Mouse (Mus musculus) neural tube, embryonic 11.5 days (tissue): ENCODE results near the gene Bspry. TPM values are rescaled to one million over a fixed set of nuclear protein-coding genes. Genes with fewer than 3 reads are reported as not detected.

Experiments
- ATAC-seq: fragments of 200-750 bp; cut with Nextera tagmentation; 2 replicates; pipeline ENCODE4 v1.8.0; 2017; ENCODE audit warnings: moderate number of reproducible peaks, mild to moderate bottlenecking, moderate TSS enrichment, moderate library complexity; ENCODE audit not compliant: insufficient read depth, low FRiP score, low TSS enrichment
- DNase-seq: peaks from one replicate; pipeline ENCODE4 v3.0.0-alpha.2; 2015; ENCODE audit warnings: low spot score
- H3K27ac ChIP-seq: fragments of 300-500 bp; sonication (generic); 2 replicates; pipeline ENCODE4 v1.5.1; 2014; ENCODE audit warnings: low read depth, mild to moderate bottlenecking, low read length
- H3K27me3 ChIP-seq: fragments of 300-500 bp; sonication (generic); 2 replicates; pipeline ENCODE4 v1.6.1; 2014; ENCODE audit warnings: mild to moderate bottlenecking, low read length, mixed read lengths; ENCODE audit not compliant: control insufficient read depth, insufficient read depth
- H3K36me3 ChIP-seq: fragments of 300-500 bp; sonication (generic); 2 replicates; pipeline ENCODE4 v1.6.1; 2014; ENCODE audit warnings: mild to moderate bottlenecking, low read length, moderate library complexity, mixed read lengths; ENCODE audit not compliant: control insufficient read depth, insufficient read depth
- H3K4me1 ChIP-seq: fragments of 300-500 bp; sonication (generic); 2 replicates; pipeline ENCODE4 v1.6.1; 2014; ENCODE audit warnings: low read length, mixed read lengths; ENCODE audit not compliant: control insufficient read depth, insufficient read depth
- H3K4me2 ChIP-seq: fragments of 300-500 bp; sonication (generic); 2 replicates; pipeline ENCODE4 v1.6.1; 2014; ENCODE audit warnings: low read depth, mild to moderate bottlenecking, moderate library complexity
- H3K4me3 ChIP-seq: fragments of 300-500 bp; sonication (generic); 2 replicates; pipeline ENCODE4 v1.5.1; 2014; ENCODE audit warnings: low read depth, low read length
- H3K9ac ChIP-seq: fragments of 300-500 bp; sonication (generic); 2 replicates; pipeline ENCODE4 v1.6.1; 2014; ENCODE audit warnings: mild to moderate bottlenecking, low read length
- H3K9me3 ChIP-seq: fragments of 300-500 bp; sonication (generic); 2 replicates; pipeline ENCODE4 v1.6.1; 2016; ENCODE audit warnings: low read length; ENCODE audit not compliant: control insufficient read depth
- WGBS: fragments of 180-500 bp; shearing (Covaris S2); extraction: QIAGEN DNeasy Blood & Tissue Kit; methylation state at CpG from one replicate; pipeline ENCODE4 v1.1.7; 2014; 5-methylcytosine and 5-hydroxymethylcytosine counted together
- polyA plus RNA-seq: library from polyadenylated mRNA; unstranded; fragments of >200 nt; fragmentation: Nextera tagmentation; extraction: Ambion mirVana; gene quantifications from 2 replicates; pipeline ENCODE4 v1.2.1, GENCODE M21; 2014

Gene Bspry
- polyA plus RNA-seq, 1 experiment from 2014 or later: 0.82 TPM

GRCm38 (mm10) chr4:62487172-62487571, 7.3 kb downstream of the Bspry start:
- Histone ChIP-seq H3K4me3 (no peak overlapping the region), H3K9ac (no peak overlapping the region), H3K36me3 (no peaks in the 10 kb centered on the region), H3K4me1 (no peaks in the 10 kb centered on the region), H3K4me2 (no peak overlapping the region), H3K9me3 (no peaks in the 10 kb centered on the region), H3K27ac (no peak overlapping the region), H3K27me3 (no peaks in the 10 kb centered on the region)
- 95% methylated on average over 5 of the region's 5 CpGs for WGBS
- DNase-seq: no peak
- ATAC-seq: no peak

GRCm38 (mm10) chr4:62487914-62488313, 8.1 kb downstream of the Bspry start:
- Histone ChIP-seq H3K4me2 (no peak overlapping the region), H3K9ac (no peak overlapping the region), H3K4me1 (no peaks in the 10 kb centered on the region), H3K4me3 (no peak overlapping the region), H3K27ac (no peak overlapping the region), H3K9me3 (no peaks in the 10 kb centered on the region), H3K36me3 (no peaks in the 10 kb centered on the region), H3K27me3 (no peaks in the 10 kb centered on the region)
- ATAC-seq (no peak), DNase-seq (no peak)
- WGBS: 70% methylated on average over 2 of the region's 2 CpGs

GRCm38 (mm10) chr4:62492682-62493081, 12.8 kb downstream of the Bspry start:
- ATAC-seq (no peak), DNase-seq (no peak)
- no peak overlapping the region for H3K4me2 ChIP-seq
- H3K9me3 ChIP-seq: no peaks in the 10 kb centered on the region
- no peaks in the 10 kb centered on the region for H3K4me1 ChIP-seq
- H3K36me3 ChIP-seq: no peaks in the 10 kb centered on the region
- 94% methylated on average over 2 of the region's 2 CpGs for WGBS
- no peaks in the 10 kb centered on the region for H3K27me3 ChIP-seq
- no peak overlapping the region for H3K27ac ChIP-seq
- no peak overlapping the region for H3K4me3 ChIP-seq
- H3K9ac ChIP-seq: no peak overlapping the region

- no peak overlapping the region for H3K9ac ChIP-seq
- DNase-seq: no peak
- no peak overlapping the region for H3K4me3 ChIP-seq
- H3K4me2 ChIP-seq: no peak overlapping the region
- H3K27me3 ChIP-seq: no peaks in the 10 kb centered on the region
- ATAC-seq: no peak
- 74% methylated on average over 9 of the region's 9 CpGs for WGBS
- no peaks in the 10 kb centered on the region for H3K4me1 ChIP-seq
- no peaks in the 10 kb centered on the region; the same call in 1 of the 2 replicates for H3K36me3 ChIP-seq
- H3K9me3 ChIP-seq: no peaks in the 10 kb centered on the region
- H3K27ac ChIP-seq: no peak overlapping the region
These were observed 14.4 kb downstream of the Bspry start for GRCm38 (mm10) chr4:62494230-62494629.

- Histone ChIP-seq H3K36me3 (no peaks in the 10 kb centered on the region; the same call in 1 of the 2 replicates), H3K4me1 (no peaks in the 10 kb centered on the region), H3K4me3 (no peak overlapping the region), H3K9me3 (no peaks in the 10 kb centered on the region), H3K27ac (no peak overlapping the region), H3K4me2 (no peak overlapping the region), H3K27me3 (no peaks in the 10 kb centered on the region), H3K9ac (no peak overlapping the region)
- DNase-seq (no peak), ATAC-seq (no peak)
- 82% methylated on average over 8 of the region's 8 CpGs for WGBS
These were observed 16.1 kb downstream of the Bspry start for GRCm38 (mm10) chr4:62495946-62496345.

- ATAC-seq (no peak), DNase-seq (no peak)
- no peaks in the 10 kb centered on the region for H3K27me3 ChIP-seq
- H3K9ac ChIP-seq: no peak overlapping the region
- H3K36me3 ChIP-seq: no peaks in the 10 kb centered on the region; the same call in 1 of the 2 replicates
- no peak overlapping the region for H3K4me3 ChIP-seq
- H3K4me2 ChIP-seq: no peak overlapping the region
- peaks cover 3% of the 10 kb centered on the region; the same call in 1 of the 2 replicates for H3K4me1 ChIP-seq
- no peak overlapping the region for H3K27ac ChIP-seq
- H3K9me3 ChIP-seq: no peaks in the 10 kb centered on the region
- 84% methylated on average over 8 of the region's 8 CpGs for WGBS
These were observed 17.0 kb downstream of the Bspry start for GRCm38 (mm10) chr4:62496815-62497214.

GRCm38 (mm10) chr4:62500799-62501198, 20.9 kb downstream of the Bspry start:
- DNase-seq (no peak), ATAC-seq (no peak)
- Histone ChIP-seq H3K9ac (no peak overlapping the region), H3K27me3 (no peaks in the 10 kb centered on the region), H3K4me1 (peaks cover 3% of the 10 kb centered on the region; the same call in 1 of the 2 replicates), H3K9me3 (no peaks in the 10 kb centered on the region), H3K36me3 (no peaks in the 10 kb centered on the region; the same call in 1 of the 2 replicates), H3K4me2 (no peak overlapping the region), H3K4me3 (no peak overlapping the region), H3K27ac (no peak overlapping the region)
- 88% methylated on average over 4 of the region's 4 CpGs for WGBS

- Histone ChIP-seq H3K9me3 (no peaks in the 10 kb centered on the region), H3K4me1 (peaks cover 3% of the 10 kb centered on the region; the same call in 1 of the 2 replicates), H3K27me3 (no peaks in the 10 kb centered on the region), H3K27ac (no peak overlapping the region), H3K9ac (peak overlapping the region; percentile 63), H3K36me3 (no peaks in the 10 kb centered on the region; the same call in 1 of the 2 replicates), H3K4me2 (peak overlapping the region; percentile 59), H3K4me3 (peak overlapping the region; percentile 68)
- no peak for DNase-seq
- WGBS: 5% methylated on average over 7 of the region's 7 CpGs
- no peak; the same call in 1 of the 2 replicates for ATAC-seq
These were observed 21.7 kb downstream of the Bspry start for GRCm38 (mm10) chr4:62501534-62501933.

GRCm38 (mm10) chr4:62501964-62502732, 22.3 kb downstream of the Bspry start:
- H3K4me1 ChIP-seq: peaks cover 3% of the 10 kb centered on the region; the same call in 1 of the 2 replicates
- H3K4me2 ChIP-seq: peak overlapping the region; percentile 59
- WGBS: 4% methylated on average over 38 of the region's 38 CpGs
- H3K27me3 ChIP-seq: no peaks in the 10 kb centered on the region
- H3K36me3 ChIP-seq: no peaks in the 10 kb centered on the region; the same call in 1 of the 2 replicates
- ATAC-seq (peak; percentile 97), DNase-seq (peak; percentile 93)
- no peak overlapping the region for H3K27ac ChIP-seq
- H3K9ac ChIP-seq: peak overlapping the region; percentile 63
- H3K9me3 ChIP-seq: no peaks in the 10 kb centered on the region
- peak overlapping the region; percentile 68 for H3K4me3 ChIP-seq
